Mouse (Mus musculus) left cerebral cortex, postnatal 14 days (tissue): ENCODE results near the gene Kif2b. TPM values are rescaled to one million over a fixed set of nuclear protein-coding genes. Genes with fewer than 3 reads are reported as not detected.

Experiments used
- DNase-seq, 2 experiments: peaks; one replicate each; pipeline ENCODE4 v3.0.0; 2021 to 2022; ENCODE audit warnings: low spot score in 2 of 2, mixed read lengths in 1 of 2
- intact Hi-C: fragments of 180-260 bp; cut with DNase I; formaldehyde crosslinking; loops from one replicate; pipeline ENCODE4 v1.15.1; 2025
- long read RNA-seq, 2 experiments: library from polyadenylated mRNA; stranded (forward); transcript quantifications; one replicate each; pipeline ENCODE4 v2.0.0; 2021
- total RNA-seq, 2 experiments: library from RNA; stranded (reverse); gene quantifications; 2 replicates each; pipeline ENCODE4 v1.2.3; 2021

Gene Kif2b
- not detected for total RNA-seq
- long read RNA-seq, experiment 1: 0 reads
- long read RNA-seq, experiment 2: 0 reads

DNA sequence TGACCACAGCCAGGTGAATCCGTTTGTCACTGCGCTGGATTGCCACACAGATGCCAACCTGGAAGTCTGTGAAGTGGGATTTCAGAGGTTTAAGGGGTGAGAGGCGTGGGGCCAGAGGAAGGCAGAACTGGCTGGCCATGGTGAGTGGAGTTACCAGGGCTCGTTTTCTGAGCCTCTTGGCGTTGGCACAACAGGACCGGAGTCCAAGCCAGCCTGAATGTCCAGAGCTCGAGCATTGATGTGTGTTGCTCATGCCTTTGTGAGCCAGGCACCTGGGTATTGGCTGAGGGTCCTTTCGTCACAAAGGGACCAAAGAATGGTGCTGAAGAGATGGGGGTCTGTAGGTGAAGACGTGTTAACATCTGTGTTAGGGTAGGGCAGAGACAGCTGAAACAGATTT is at the start of gene Kif2b:
Kif2b (minus strand) TSS at position 242 of the 400 bp plus-strand sequence.
- DNase-seq: no peak
- intact Hi-C loops: no loop called here

DNA sequence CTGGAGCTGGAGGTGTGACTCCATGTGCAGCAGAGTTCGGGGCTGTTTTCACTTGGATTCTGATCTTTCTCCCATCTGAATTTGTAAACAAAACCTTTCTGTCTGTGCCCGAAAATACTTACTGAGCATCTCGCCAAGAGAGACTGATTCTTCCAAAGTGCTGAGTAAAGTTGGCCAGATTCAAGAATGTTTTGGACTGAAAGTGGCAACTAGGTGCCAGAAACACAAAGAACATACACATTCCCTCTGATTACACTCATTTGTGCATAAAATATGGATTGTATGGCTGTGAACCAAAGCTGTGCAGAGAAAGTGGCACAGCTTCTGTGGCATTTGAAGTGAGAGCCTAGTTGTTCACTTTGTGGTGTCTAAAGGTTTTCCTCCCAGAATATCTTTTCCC is 15.7 kb upstream of the Kif2b start:
- peak; percentile 4 to 23 for DNase-seq
- intact Hi-C loops: no loop called here

DNA sequence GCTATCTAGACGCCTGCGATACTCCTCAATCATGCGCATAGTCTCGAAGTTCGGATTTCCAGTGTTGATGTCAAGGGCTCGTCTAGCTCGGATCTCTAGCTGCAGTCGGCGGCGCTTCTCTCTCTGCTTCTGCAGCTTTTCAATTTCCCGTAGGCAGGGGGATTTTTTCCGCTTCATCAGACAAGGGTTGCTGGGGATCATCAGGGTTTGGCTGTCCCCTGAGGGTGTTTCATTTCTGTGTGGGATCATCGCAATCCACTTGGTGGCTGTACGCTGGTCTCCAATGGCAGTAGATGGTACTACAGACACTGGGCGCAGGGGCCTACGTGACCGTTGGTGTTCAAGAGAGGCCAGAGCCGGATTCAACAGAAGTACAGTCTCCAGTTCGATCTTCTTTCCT is 502 bp downstream of the Kif2b start:
- intact Hi-C loops: no loop called here
- no peak for DNase-seq

DNA sequence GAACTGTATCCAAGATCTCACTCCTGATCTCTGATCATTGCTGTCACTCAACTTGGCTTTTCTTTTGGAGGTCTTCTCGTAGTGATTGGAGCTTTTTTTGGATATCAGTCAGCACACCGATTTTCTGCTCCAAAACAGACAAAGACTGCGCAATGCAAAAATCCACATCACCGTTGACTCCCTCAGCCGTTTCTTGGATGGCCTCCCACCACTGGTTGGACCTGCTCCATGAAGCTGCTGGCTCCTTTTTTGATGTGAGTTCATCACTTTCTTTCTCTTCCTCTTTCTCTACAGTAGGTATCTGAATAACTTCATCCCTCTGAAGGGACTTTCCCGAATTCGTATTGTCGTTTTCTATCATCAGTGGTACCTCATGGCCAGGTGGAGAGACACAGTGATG is 2.0 kb downstream of the Kif2b start:
- DNase-seq: no peak

DNA sequence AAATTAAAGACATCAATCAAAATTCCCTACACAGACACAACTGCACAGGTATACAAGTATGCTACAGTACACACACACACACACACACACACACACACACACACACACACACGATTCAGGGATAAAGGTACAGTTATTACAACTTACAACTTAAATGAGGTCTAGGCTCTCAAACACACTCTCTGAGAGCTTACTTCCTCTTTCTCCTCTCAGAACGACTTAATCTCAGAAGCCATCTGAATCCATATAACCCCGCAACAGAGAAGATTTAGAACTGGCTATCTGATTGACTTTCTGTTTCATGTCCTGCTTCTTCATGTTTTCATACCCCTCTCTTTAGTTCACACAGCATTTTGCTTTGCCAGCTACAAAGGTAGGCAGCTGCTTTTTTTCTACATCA is 2.9 kb downstream of the Kif2b start:
- intact Hi-C loops: no loop called here
- no peak for DNase-seq

More for the DNA sequence above, 2.0 kb downstream of the Kif2b start:
- intact Hi-C loops: no loop called here

DNA sequence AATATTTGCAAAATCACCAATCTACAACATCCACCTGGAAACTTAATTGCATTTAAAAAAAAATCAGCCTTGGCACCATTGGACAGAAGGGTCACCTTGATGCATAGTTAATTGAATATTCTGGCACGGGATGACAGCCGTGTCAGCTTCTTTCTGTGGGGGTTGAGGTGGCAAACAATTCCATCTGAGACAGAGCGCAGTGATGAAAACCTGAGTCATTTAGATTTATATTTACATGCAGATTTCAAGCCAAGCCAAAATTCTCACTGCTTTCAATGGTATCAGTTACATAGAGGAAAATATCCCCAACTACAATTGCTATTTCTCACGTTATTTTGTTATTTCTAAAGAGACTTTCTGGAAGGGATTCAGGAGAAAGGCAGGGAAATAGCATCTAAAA is 46.6 kb downstream of the Kif2b start:
- intact Hi-C loops: no loop called here
- DNase-seq: peak in 1 of 2 experiments; percentile 2
